Comparison of ENCODE assay signal across 8 mouse cellular contexts in the genomic region with DNA sequence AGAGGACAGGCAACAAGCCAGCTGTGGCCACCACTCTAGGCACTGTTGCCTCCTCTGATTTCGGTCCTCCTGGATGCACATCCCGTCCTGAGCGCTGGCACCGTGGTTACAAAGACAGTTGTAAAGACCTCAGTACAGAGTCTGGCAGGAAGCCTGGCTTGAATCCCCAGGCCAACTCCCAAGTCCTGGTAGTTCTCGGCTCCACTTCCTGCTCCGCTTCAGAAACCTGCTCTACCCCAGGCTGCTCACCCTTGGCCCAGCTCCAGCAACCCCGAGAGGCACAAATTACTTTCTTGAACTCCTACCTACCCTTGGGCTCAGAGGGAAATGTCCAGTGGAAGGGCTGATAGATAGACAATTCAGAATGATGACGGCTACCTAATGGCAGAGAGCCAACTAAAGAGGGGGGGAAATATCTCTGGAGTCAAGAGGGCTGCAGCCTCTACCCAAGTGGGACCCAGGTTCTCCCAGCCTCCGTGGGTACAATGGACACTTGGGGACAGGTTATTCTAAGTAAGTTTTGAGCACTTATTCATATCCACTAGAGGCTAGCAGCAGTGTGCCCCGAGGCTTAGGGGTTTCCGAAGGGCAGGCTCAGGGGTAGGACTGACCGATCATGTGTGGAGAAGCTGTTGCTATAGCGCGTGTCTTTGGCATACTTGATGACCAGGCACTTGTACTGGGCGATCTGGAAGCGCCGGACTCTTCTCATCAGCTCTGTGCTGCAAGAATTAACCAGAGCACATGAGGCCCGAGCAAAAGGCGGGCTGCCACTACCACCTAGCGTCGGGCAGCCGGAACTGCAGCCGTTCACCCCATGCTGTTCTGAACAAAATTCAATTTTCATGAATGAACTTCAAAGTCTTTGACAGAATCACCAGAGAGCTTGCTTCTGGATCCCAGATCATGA. TPM values are rescaled to one million over a fixed set of nuclear protein-coding genes. Genes with fewer than 3 reads are reported as not detected.
A peak's percentile ranks its signal among the peaks of the same experiment; 100 is the strongest.
DNase-seq lines count a peak whose midpoint lies in the region; ATAC-seq and TF ChIP-seq lines count a peak whose summit lies in the region.

No protein-coding gene starts in this region.

- 14% methylated on average over 23 of the region's 23 CpGs for WGBS in bone marrow, adult 2 months
- WGBS in heart, embryonic 10.5 days: 23% methylated on average over 23 of the region's 23 CpGs
- WGBS in kidney, embryonic 16.5 days: 15% methylated on average over 23 of the region's 23 CpGs
- 1% methylated on average over 23 of the region's 23 CpGs for WGBS in liver, adult 2 months

- ATAC-seq in kidney, embryonic 16.5 days (ENCODE audit: low FRiP score, low TSS enrichment): peak; percentile 86

- H3K9me3 ChIP-seq in heart, embryonic 10.5 days: no peaks in the 10 kb centered on the region
- H3K9me3 ChIP-seq in kidney, embryonic 16.5 days (ENCODE audit: low read length): no peaks in the 10 kb centered on the region

- H3K4me3 ChIP-seq in bone marrow, adult 2 months (replicated peaks; ENCODE audit: control insufficient read depth, low read depth, low read length): peak overlapping the region; percentile 67
- peak overlapping the region; percentile 65 for H3K4me3 ChIP-seq in embryonic fibroblast, embryonic 13.5 days (ENCODE audit: insufficient read depth, low read length)
- H3K4me3 ChIP-seq in heart, embryonic 10.5 days: peak overlapping the region; percentile 76
- peak overlapping the region; percentile 70 for H3K4me3 ChIP-seq in kidney, embryonic 16.5 days (ENCODE audit: low read length)
- H3K4me3 ChIP-seq in liver, adult 2 months (ENCODE audit: insufficient read depth, low read depth, low read length): peak overlapping the region; percentile 12; the same call in 1 of the 2 replicates
- H3K4me3 ChIP-seq in myocyte: peak overlapping the region; percentile 45

- TF ChIP-seq CTCF in bone marrow, adult 2 months (IDR thresholded peaks at IDR 0.05; ENCODE audit: control insufficient read depth, insufficient read depth, low read length): peak; percentile 95
- peak; percentile 89 for TF ChIP-seq CTCF in embryonic fibroblast, embryonic 13.5 days (IDR thresholded peaks at IDR 0.05; ENCODE audit: borderline replicate concordance, insufficient read depth, low read length)
- TF ChIP-seq CTCF in liver, adult 2 months (IDR thresholded peaks at IDR 0.05; ENCODE audit: low read depth, low read length): peak; percentile 97

- H3K79me2 ChIP-seq in liver, adult 2 months (ENCODE audit: control insufficient read depth, insufficient read depth, low read length): no peaks in the 10 kb centered on the region
- peaks cover 36% of the 10 kb centered on the region for H3K79me2 ChIP-seq in myocyte (ENCODE audit: control insufficient read depth, insufficient read depth)

- TF ChIP-seq POLR2A in bone marrow, adult 2 months (IDR thresholded peaks at IDR 0.05; ENCODE audit: borderline replicate concordance, control insufficient read depth, low read depth, low read length): no peak
- TF ChIP-seq POLR2A in embryonic fibroblast, embryonic 13.5 days (IDR thresholded peaks at IDR 0.05; ENCODE audit: low read depth, low read length): peak; percentile 30; the same call in 1 of the 2 replicates
- no peak for TF ChIP-seq POLR2A in liver, adult 2 months (IDR thresholded peaks at IDR 0.05; ENCODE audit: extremely low read depth, insufficient read depth, low read length)
- TF ChIP-seq POLR2A in myocyte (IDR thresholded peaks at IDR 0.05; ENCODE audit: insufficient read length, low read depth): peak; percentile 25

- peak overlapping the region; percentile 87 for H3K4me2 ChIP-seq in kidney, embryonic 16.5 days (replicated peaks; ENCODE audit: low read depth, low read length)
- peak overlapping the region; percentile 94 for H3K4me2 ChIP-seq in myocyte (ENCODE audit: low read depth)

- H3K27ac ChIP-seq in bone marrow, adult 2 months (ENCODE audit: control insufficient read depth, insufficient read depth, low read depth, low read length, poor library complexity): peak overlapping the region; percentile 28
- H3K27ac ChIP-seq in embryonic fibroblast, embryonic 13.5 days (ENCODE audit: insufficient read depth, low read length): peak overlapping the region; percentile 47
- H3K27ac ChIP-seq in heart, embryonic 10.5 days: peak overlapping the region; percentile 93
- H3K27ac ChIP-seq in kidney, embryonic 16.5 days (ENCODE audit: low read length): peak overlapping the region; percentile 92
- H3K27ac ChIP-seq in liver, adult 2 months (replicated peaks; ENCODE audit: insufficient read depth, low read depth, low read length): peak overlapping the region; percentile 38

- peak; percentile 88 for DNase-seq in A20 (ENCODE audit: low read depth, low spot score)
- DNase-seq in heart, embryonic 10.5 days (ENCODE audit: low spot score): peak; percentile 91
- DNase-seq in liver, adult 2 months (ENCODE audit: extremely low read depth, low read depth, low spot score): peak; percentile 70
- DNase-seq in spleen, postnatal 4 days (ENCODE audit: low spot score in 2 of 2): peak; percentile 84 to 94

- peaks cover 48% of the 10 kb centered on the region for H3K36me3 ChIP-seq in heart, embryonic 10.5 days
- peaks cover 23% of the 10 kb centered on the region for H3K36me3 ChIP-seq in kidney, embryonic 16.5 days (ENCODE audit: insufficient read depth, low read length)
- H3K36me3 ChIP-seq in liver, adult 2 months (ENCODE audit: control insufficient read depth, insufficient read depth, low read length): no peaks in the 10 kb centered on the region
- H3K36me3 ChIP-seq in myocyte (ENCODE audit: control insufficient read depth, insufficient read depth): peaks cover 7% of the 10 kb centered on the region

- H3K27me3 ChIP-seq in heart, embryonic 10.5 days (ENCODE audit: insufficient read depth, poor library complexity, severe bottlenecking): no peaks in the 10 kb centered on the region
- H3K27me3 ChIP-seq in kidney, embryonic 16.5 days (ENCODE audit: insufficient read depth, low read length): no peaks in the 10 kb centered on the region
- no peaks in the 10 kb centered on the region for H3K27me3 ChIP-seq in liver, adult 2 months (ENCODE audit: control insufficient read depth, insufficient read depth, low read length)
- no peaks in the 10 kb centered on the region for H3K27me3 ChIP-seq in myocyte (ENCODE audit: control insufficient read depth, insufficient read depth, insufficient read length)

- H3K4me1 ChIP-seq in bone marrow, adult 2 months (ENCODE audit: control insufficient read depth, insufficient read depth, low read length): peaks cover 8% of the 10 kb centered on the region
- H3K4me1 ChIP-seq in embryonic fibroblast, embryonic 13.5 days (ENCODE audit: control insufficient read depth, insufficient read depth, low read length): peaks cover 37% of the 10 kb centered on the region
- peaks cover 62% of the 10 kb centered on the region for H3K4me1 ChIP-seq in heart, embryonic 10.5 days
- peaks cover 58% of the 10 kb centered on the region for H3K4me1 ChIP-seq in kidney, embryonic 16.5 days (ENCODE audit: insufficient read depth, low read length)
- peaks cover 39% of the 10 kb centered on the region for H3K4me1 ChIP-seq in liver, adult 2 months (ENCODE audit: control insufficient read depth, insufficient read depth, low read length)

- peak overlapping the region; percentile 84 for H3K9ac ChIP-seq in kidney, embryonic 16.5 days (replicated peaks; ENCODE audit: low read length)
- H3K9ac ChIP-seq in liver, adult 2 months (ENCODE audit: low read depth, low read length): peak overlapping the region; percentile 17

- no peak overlapping the region for H3ac ChIP-seq in myocyte (ENCODE audit: control insufficient read depth, insufficient read length)

RNA-seq across cellular contexts. Expression of gene Afmid, which starts 1.4 kb away (rescaled TPM):
- polyA plus RNA-seq in bone marrow, adult 2 months (2011; ENCODE audit: insufficient read depth, insufficient read length, low replicate concordance, missing spikeins): 16.9 and 21.8 TPM in 2 replicates
- 5.6 and 6.4 TPM in 2 replicates for polyA plus RNA-seq in embryonic fibroblast, embryonic 13.5 days (2011; ENCODE audit: insufficient read length, low read depth, missing spikeins)
- polyA plus RNA-seq in heart, embryonic 10.5 days (2016; fragmentation: Nextera tagmentation; extraction: Ambion mirVana): 8.8 and 13.5 TPM in 2 replicates
- 5.8 and 6.1 TPM in 2 replicates for polyA plus RNA-seq in kidney, embryonic 16.5 days (2015; fragmentation: Nextera tagmentation; extraction: Ambion mirVana)
- total RNA-seq in liver, adult 2 months (2014; rRNA removed): 119 and 136 TPM in 2 replicates
- 117 and 144 TPM in 2 replicates for polyA plus RNA-seq in liver, adult 2 months (2012; rRNA removed)
- 6.1 TPM for polyA plus RNA-seq in myocyte (2012; fragmentation: generic; extraction: Trizol)

RNA-seq across cellular contexts. Expression of gene Tk1, which starts 1.6 kb away (rescaled TPM):
- 145 and 156 TPM in 2 replicates for polyA plus RNA-seq in bone marrow, adult 2 months (2011; ENCODE audit: insufficient read depth, insufficient read length, low replicate concordance, missing spikeins)
- polyA plus RNA-seq in embryonic fibroblast, embryonic 13.5 days (2011; ENCODE audit: insufficient read length, low read depth, missing spikeins): 48.4 and 61.9 TPM in 2 replicates
- 124 and 134 TPM in 2 replicates for polyA plus RNA-seq in heart, embryonic 10.5 days (2016; fragmentation: Nextera tagmentation; extraction: Ambion mirVana)
- polyA plus RNA-seq in kidney, embryonic 16.5 days (2015; fragmentation: Nextera tagmentation; extraction: Ambion mirVana): 128 and 136 TPM in 2 replicates
- 56.9 and 65.1 TPM in 2 replicates for total RNA-seq in liver, adult 2 months (2014; rRNA removed)
- 45.6 and 69.7 TPM in 2 replicates for polyA plus RNA-seq in liver, adult 2 months (2012; rRNA removed)
- 52.8 TPM for polyA plus RNA-seq in myocyte (2012; fragmentation: generic; extraction: Trizol)

RNA-seq across cellular contexts. Expression of gene Gm20708, which starts 14.8 kb away (rescaled TPM):
- 9.5 and 12.3 TPM in 2 replicates for polyA plus RNA-seq in bone marrow, adult 2 months (2011; ENCODE audit: insufficient read depth, insufficient read length, low replicate concordance, missing spikeins)
- polyA plus RNA-seq in embryonic fibroblast, embryonic 13.5 days (2011; ENCODE audit: insufficient read length, low read depth, missing spikeins): 0.49 TPM in 1 of 2 replicates, not detected in the other
- 1.1 TPM in 2 replicates for polyA plus RNA-seq in heart, embryonic 10.5 days (2016; fragmentation: Nextera tagmentation; extraction: Ambion mirVana)
- polyA plus RNA-seq in kidney, embryonic 16.5 days (2015; fragmentation: Nextera tagmentation; extraction: Ambion mirVana): 0.26 and 0.44 TPM in 2 replicates
- 0.37 and 0.40 TPM in 2 replicates for total RNA-seq in liver, adult 2 months (2014; rRNA removed)
- 0.21 and 0.40 TPM in 2 replicates for polyA plus RNA-seq in liver, adult 2 months (2012; rRNA removed)
- 0.35 TPM for polyA plus RNA-seq in myocyte (2012; fragmentation: generic; extraction: Trizol)

RNA-seq across cellular contexts. Expression of gene Syngr2, which starts 14.8 kb away (rescaled TPM):
- 56.0 and 120 TPM in 2 replicates for polyA plus RNA-seq in bone marrow, adult 2 months (2011; ENCODE audit: insufficient read depth, insufficient read length, low replicate concordance, missing spikeins)
- polyA plus RNA-seq in embryonic fibroblast, embryonic 13.5 days (2011; ENCODE audit: insufficient read length, low read depth, missing spikeins): 66.9 and 68.6 TPM in 2 replicates
- 68.1 and 76.3 TPM in 2 replicates for polyA plus RNA-seq in heart, embryonic 10.5 days (2016; fragmentation: Nextera tagmentation; extraction: Ambion mirVana)
- polyA plus RNA-seq in kidney, embryonic 16.5 days (2015; fragmentation: Nextera tagmentation; extraction: Ambion mirVana): 93.2 and 106 TPM in 2 replicates
- 37.9 and 54.2 TPM in 2 replicates for total RNA-seq in liver, adult 2 months (2014; rRNA removed)
- 124 and 152 TPM in 2 replicates for polyA plus RNA-seq in liver, adult 2 months (2012; rRNA removed)
- 109 TPM for polyA plus RNA-seq in myocyte (2012; fragmentation: generic; extraction: Trizol)

RNA-seq across cellular contexts. Expression of gene Birc5, which starts 24.7 kb away (rescaled TPM):
- 390 and 403 TPM in 2 replicates for polyA plus RNA-seq in bone marrow, adult 2 months (2011; ENCODE audit: insufficient read depth, insufficient read length, low replicate concordance, missing spikeins)
- 73.3 and 86.8 TPM in 2 replicates for polyA plus RNA-seq in embryonic fibroblast, embryonic 13.5 days (2011; ENCODE audit: insufficient read length, low read depth, missing spikeins)
- polyA plus RNA-seq in heart, embryonic 10.5 days (2016; fragmentation: Nextera tagmentation; extraction: Ambion mirVana): 275 and 334 TPM in 2 replicates
- 284 and 298 TPM in 2 replicates for polyA plus RNA-seq in kidney, embryonic 16.5 days (2015; fragmentation: Nextera tagmentation; extraction: Ambion mirVana)
- 0.65 and 2.0 TPM in 2 replicates for total RNA-seq in liver, adult 2 months (2014; rRNA removed)
- polyA plus RNA-seq in liver, adult 2 months (2012; rRNA removed): 0.82 and 0.92 TPM in 2 replicates
- polyA plus RNA-seq in myocyte (2012; fragmentation: generic; extraction: Trizol): 60.7 TPM

Comparison
In these comparisons a context has a peak if more than half of its experiments do, and no peak if none do; other contexts are left out.
1. Peak in every context shown above with its lines: DNase-seq, ATAC-seq, H3K4me3 ChIP-seq and H3K27ac ChIP-seq.
2. H3K27ac ChIP-seq: peak in every context shown above with its lines; median percentile 93 in heart, embryonic 10.5 days; 92 in kidney, embryonic 16.5 days; 47 in embryonic fibroblast, embryonic 13.5 days; 38 in liver, adult 2 months; 28 in bone marrow, adult 2 months.
3. H3K4me3 ChIP-seq: peak in every context shown above with its lines; median percentile 76 in heart, embryonic 10.5 days; 70 in kidney, embryonic 16.5 days; 67 in bone marrow, adult 2 months; 65 in embryonic fibroblast, embryonic 13.5 days; 45 in myocyte; 12 in liver, adult 2 months.
4. POLR2A ChIP-seq: peak in embryonic fibroblast, embryonic 13.5 days (single experiment) and myocyte (single experiment); none in bone marrow, adult 2 months (single experiment) and liver, adult 2 months (single experiment).